ENCODE assay signal across 15 mouse cellular contexts in genomic region chr7:125678756-125679155, GRCm38 (mm10). TPM values are rescaled to one million over a fixed set of nuclear protein-coding genes. Genes with fewer than 3 reads are reported as not detected.
DNase-seq lines count a peak whose midpoint lies in the region; ATAC-seq and TF ChIP-seq lines count a peak whose summit lies in the region.
"Had no signal": no experiment of that assay in that cellular context is flagged by ENCODE, and none has a peak within 500 bp of the region (broad histone marks: within the 10 kb centered on the region; RNA-seq: fewer than 3 reads in every experiment).

No protein-coding gene starts in this region.

- H3K27me3 ChIP-seq in kidney, embryonic 14.5 days (ENCODE audit: control insufficient read depth, insufficient read depth, low read length): no peaks in the 10 kb centered on the region
- no peaks in the 10 kb centered on the region for H3K27me3 ChIP-seq in kidney, adult 2 months (replicated peaks; ENCODE audit: control insufficient read depth, insufficient read depth, low read length)
- H3K27me3 ChIP-seq: embryonic facial prominence, embryonic 12.5 days had no signal

- WGBS in kidney, embryonic 14.5 days: 75% methylated on average over 8 of the region's 8 CpGs
- 36% methylated on average over 8 of the region's 8 CpGs for WGBS in kidney, adult 2 months

- ATAC-seq in kidney, embryonic 14.5 days (ENCODE audit: low FRiP score, low TSS enrichment): no peak
- ATAC-seq in megakaryocyte, adult 5-6 weeks (ENCODE audit: poor library complexity, severe bottlenecking): no peak
- ATAC-seq: liver, postnatal 0 days had no signal

- no peaks in the 10 kb centered on the region for H3K4me1 ChIP-seq in kidney, embryonic 14.5 days (ENCODE audit: control insufficient read depth, insufficient read depth, low read length)
- no peaks in the 10 kb centered on the region for H3K4me1 ChIP-seq in kidney, adult 2 months (ENCODE audit: control insufficient read depth, insufficient read depth, low read length)
- H3K4me1 ChIP-seq: embryonic facial prominence, embryonic 12.5 days; heart, embryonic 10.5 days had no signal

- no peak overlapping the region for H3K4me2 ChIP-seq in kidney, embryonic 14.5 days (replicated peaks; ENCODE audit: low read depth, low read length)
- H3K4me2 ChIP-seq: embryonic facial prominence, embryonic 12.5 days had no signal

- no peak overlapping the region for H3K4me3 ChIP-seq in kidney, embryonic 14.5 days (ENCODE audit: low read length)
- H3K4me3 ChIP-seq in kidney, adult 2 months (ENCODE audit: insufficient read depth, low read depth, low read length): no peak overlapping the region
- H3K4me3 ChIP-seq: embryonic facial prominence, embryonic 12.5 days; heart, embryonic 10.5 days had no signal

- TF ChIP-seq POLR2A in kidney, adult 2 months (IDR thresholded peaks at IDR 0.05; ENCODE audit: low read depth, low read length): no peak

- peak; percentile 57 for DNase-seq in kidney, adult 11 months
- DNase-seq in R1 (ENCODE audit: low read depth, low spot score): peak; percentile 15
- DNase-seq in kidney, adult 2 months: peak; percentile 56
- peak; percentile 18 to 19 for DNase-seq in kidney, postnatal 36 days
- DNase-seq in cerebellum, postnatal 4 days (ENCODE audit: low spot score in 2 of 2): no peak
- DNase-seq: adrenal gland, postnatal 25 days; cerebellum, adult 9-11 months; gastrocnemius, postnatal 36 days; heart, postnatal 14 days; liver, postnatal 0 days had no signal

- H3K9ac ChIP-seq in kidney, embryonic 14.5 days (ENCODE audit: low read depth, low read length): no peak overlapping the region
- H3K9ac ChIP-seq: embryonic facial prominence, embryonic 12.5 days; liver, postnatal 0 days had no signal

- no peak for TF ChIP-seq CTCF in kidney, adult 2 months (conservative IDR thresholded peaks at IDR 0.05; ENCODE audit: insufficient read depth, insufficient read length, low read depth, low read length)

- H3K36me3 ChIP-seq in kidney, embryonic 14.5 days (ENCODE audit: control insufficient read depth, insufficient read depth, low read length): peaks cover 87% of the 10 kb centered on the region
- peaks cover 11% of the 10 kb centered on the region; the same call in 1 of the 2 replicates for H3K36me3 ChIP-seq in kidney, adult 2 months (ENCODE audit: control insufficient read depth, insufficient read depth, low read length)

- H3K27ac ChIP-seq in kidney, embryonic 14.5 days (ENCODE audit: low read depth, low read length): no peak overlapping the region
- peak overlapping the region; percentile 61 for H3K27ac ChIP-seq in kidney, adult 2 months (ENCODE audit: insufficient read depth, low read depth, low read length)
- H3K27ac ChIP-seq: embryonic facial prominence, embryonic 12.5 days; heart, embryonic 10.5 days had no signal

- H3K9me3 ChIP-seq in kidney, embryonic 14.5 days (ENCODE audit: control insufficient read depth, low read length): no peaks in the 10 kb centered on the region
- H3K9me3 ChIP-seq: embryonic facial prominence, embryonic 12.5 days; G1E; heart, embryonic 10.5 days had no signal

RNA-seq across cellular contexts. Expression of gene Gtf3c1, which starts 28.8 kb away (rescaled TPM):
- 20.0 and 35.5 TPM in 2 replicates for polyA plus RNA-seq in kidney, embryonic 14.5 days (2014; fragmentation: Nextera tagmentation; extraction: Ambion mirVana)
- polyA plus RNA-seq in kidney, adult 2 months (2012; rRNA removed): 47.9 and 60.5 TPM in 2 replicates
- 12.7 and 13.0 TPM in 2 replicates for total RNA-seq in megakaryocyte, adult 5-6 weeks (2015)
- 22.4 and 27.5 TPM in 2 replicates for total RNA-seq in megakaryocyte, adult 5-6 weeks (2017)

RNA-seq across cellular contexts. Expression of gene D430042O09Rik, which starts 28.9 kb away (rescaled TPM):
- 7.3 and 11.5 TPM in 2 replicates for polyA plus RNA-seq in kidney, embryonic 14.5 days (2014; fragmentation: Nextera tagmentation; extraction: Ambion mirVana)
- 15.1 and 16.6 TPM in 2 replicates for polyA plus RNA-seq in kidney, adult 2 months (2012; rRNA removed)
- 8.0 and 12.1 TPM in 2 replicates for total RNA-seq in megakaryocyte, adult 5-6 weeks (2015)
- 7.9 and 10.2 TPM in 2 replicates for total RNA-seq in megakaryocyte, adult 5-6 weeks (2017)

Comparison
In these comparisons a context has a peak if more than half of its experiments do, and no peak if none do; other contexts are left out.
1. DNase-seq: peak in kidney, adult 11 months (single experiment), R1 (single experiment), kidney, adult 2 months (single experiment) and kidney, postnatal 36 days (2 of 2); none in cerebellum, postnatal 4 days (0 of 2).